Mouse (Mus musculus) hematopoietic multipotent progenitor cell, adult 10-12 weeks (in vitro differentiated cells): Measurements from ENCODE around the gene Olfr1491. TPM values are rescaled to one million over a fixed set of nuclear protein-coding genes. Genes with fewer than 3 reads are reported as not detected.

Experiments
- polyA plus RNA-seq: library from polyadenylated mRNA; stranded (reverse); fragments of >175 nt; gene quantifications from 2 replicates; pipeline ENCODE4 v1.2.3, GENCODE M21; 2012; ENCODE audit warnings: low replicate concordance

The Olfr1491 gene
- not detected in 2 replicates for polyA plus RNA-seq

GRCm38 (mm10) chr19:13696968-13697367, at the start of gene Olfr1491:
Olfr1491 (plus strand) TSS chr19:13697268.

GRCm38 (mm10) chr19:13650791-13651190, 46.3 kb upstream of the Olfr1491 start, which contains the start of gene Olfr1490:
Olfr1490 (plus strand) TSS chr19:13651091.

GRCm38 (mm10) chr19:13722978-13723377, 25.9 kb downstream of the Olfr1491 start, which contains the start of gene Olfr1493-ps1:
Olfr1493-ps1 (plus strand) TSS chr19:13723278.

GRCm38 (mm10) chr19:13739428-13739827, 42.4 kb downstream of the Olfr1491 start, which contains the start of gene Olfr1494:
Olfr1494 (plus strand) TSS chr19:13739728.

Other genes with a start within 250 kb of the Olfr1491 start
- not detected in 2 replicates for gene Olfr1472, start 241.2 kb upstream of the Olfr1491 start, polyA plus RNA-seq
- not detected in 2 replicates for gene Olfr1474, start 227.7 kb upstream of the Olfr1491 start, polyA plus RNA-seq
- gene Olfr1475, start 217.1 kb upstream of the Olfr1491 start, polyA plus RNA-seq: not detected in 2 replicates
- not detected in 2 replicates for gene Olfr1477, start 196.7 kb upstream of the Olfr1491 start, polyA plus RNA-seq
- not detected in 2 replicates for gene Olfr1480, start 169.4 kb upstream of the Olfr1491 start, polyA plus RNA-seq
- not detected in 2 replicates for gene Olfr1484, start 113.8 kb upstream of the Olfr1491 start, polyA plus RNA-seq
- gene Olfr1487, start 79.9 kb upstream of the Olfr1491 start, polyA plus RNA-seq: 0.04 TPM in 1 of 2 replicates, not detected in the other
- gene Olfr1489, start 65.6 kb upstream of the Olfr1491 start, polyA plus RNA-seq: not detected in 2 replicates
- not detected in 2 replicates for gene Olfr1490, start 46.2 kb upstream of the Olfr1491 start, polyA plus RNA-seq
- not detected in 2 replicates for gene Olfr1493-ps1, start 26.0 kb downstream of the Olfr1491 start, polyA plus RNA-seq
- not detected in 2 replicates for gene Olfr1494, start 42.5 kb downstream of the Olfr1491 start, polyA plus RNA-seq
- gene Olfr1495, start 67.3 kb downstream of the Olfr1491 start, polyA plus RNA-seq: not detected in 2 replicates
- not detected in 2 replicates for gene Olfr1496, start 80.6 kb downstream of the Olfr1491 start, polyA plus RNA-seq
- gene Olfr1497, start 100.9 kb downstream of the Olfr1491 start, polyA plus RNA-seq: not detected in 2 replicates
- not detected in 2 replicates for gene Olfr1499, start 122.2 kb downstream of the Olfr1491 start, polyA plus RNA-seq
- gene Olfr1500, start 133.2 kb downstream of the Olfr1491 start, polyA plus RNA-seq: not detected in 2 replicates
- gene Olfr1501, start 153.4 kb downstream of the Olfr1491 start, polyA plus RNA-seq: not detected in 2 replicates
- not detected in 2 replicates for gene Olfr1502, start 164.5 kb downstream of the Olfr1491 start, polyA plus RNA-seq
- gene Olfr1504, start 200.7 kb downstream of the Olfr1491 start, polyA plus RNA-seq: not detected in 2 replicates
- gene Olfr1505, start 216.3 kb downstream of the Olfr1491 start, polyA plus RNA-seq: not detected in 2 replicates